Mouse (Mus musculus): ENCODE measurements around the gene Ep300. TPM values are rescaled to one million over a fixed set of nuclear protein-coding genes. Genes with fewer than 3 reads are reported as not detected.

Ep300 gene
- 23.3 and 41.7 TPM in 2 replicates for polyA plus RNA-seq (2014; fragmentation: Nextera tagmentation; extraction: Ambion mirVana)

- H3K4me3 ChIP-seq (ENCODE audit: low read depth, low read length) = peak within 1 kb of the TSS; percentile 92
- ATAC-seq (ENCODE audit: low FRiP score) (peak; percentile 95), DNase-seq (ENCODE audit: low spot score) (peak; percentile 96)
- H3K4me2 ChIP-seq (replicated peaks; ENCODE audit: low read depth, low read length) = peak within 1 kb of the TSS; percentile 75
- H3K27ac ChIP-seq (ENCODE audit: low read depth, low read length) = peak within 1 kb of the TSS; percentile 98
- H3K9ac ChIP-seq (ENCODE audit: low read depth, low read length) = peak within 1 kb of the TSS; percentile 100
- H3K36me3 ChIP-seq (ENCODE audit: control insufficient read depth, insufficient read depth, low read length) = no peaks in the 10 kb centered on the region
- no peaks in the 10 kb centered on the region for H3K27me3 ChIP-seq (ENCODE audit: control insufficient read depth, insufficient read depth, low read length)
- no peaks in the 10 kb centered on the region for H3K4me1 ChIP-seq (replicated peaks; ENCODE audit: control insufficient read depth, insufficient read depth, low read length)
- WGBS = 0% methylated on average over 33 of the region's 68 CpGs
- H3K9me3 ChIP-seq (ENCODE audit: control insufficient read depth, low read length) = no peaks in the 10 kb centered on the region
Observed at GRCm38 (mm10) chr15:81584913-81585745, at the start of gene Ep300. Ep300 (plus strand) TSS chr15:81585351.

GRCm38 (mm10) chr15:81535881-81536351 is 49.2 kb upstream of the Ep300 start:
- peak; percentile 77 for ATAC-seq (ENCODE audit: low FRiP score)
- H3K9me3 ChIP-seq (ENCODE audit: control insufficient read depth, low read length) = no peaks in the 10 kb centered on the region
- H3K36me3 ChIP-seq (ENCODE audit: control insufficient read depth, insufficient read depth, low read length) = no peaks in the 10 kb centered on the region
- H3K9ac ChIP-seq (ENCODE audit: low read depth, low read length) = no peak overlapping the region
- DNase-seq (ENCODE audit: low spot score) = peak; percentile 58
- no peak overlapping the region for H3K27ac ChIP-seq (ENCODE audit: low read depth, low read length)
- H3K4me2 ChIP-seq (replicated peaks; ENCODE audit: low read depth, low read length) = no peak overlapping the region
- H3K4me1 ChIP-seq (replicated peaks; ENCODE audit: control insufficient read depth, insufficient read depth, low read length) = no peaks in the 10 kb centered on the region
- no peaks in the 10 kb centered on the region for H3K27me3 ChIP-seq (ENCODE audit: control insufficient read depth, insufficient read depth, low read length)
- WGBS = 21% methylated on average over 9 of the region's 9 CpGs
- no peak overlapping the region for H3K4me3 ChIP-seq (ENCODE audit: low read depth, low read length)

- Histone ChIP-seq H3K9me3 (ENCODE audit: control insufficient read depth, low read length) (no peaks in the 10 kb centered on the region), H3K4me1 (replicated peaks; ENCODE audit: control insufficient read depth, insufficient read depth, low read length) (no peaks in the 10 kb centered on the region), H3K27me3 (ENCODE audit: control insufficient read depth, insufficient read depth, low read length) (no peaks in the 10 kb centered on the region), H3K4me2 (replicated peaks; ENCODE audit: low read depth, low read length) (no peak overlapping the region), H3K4me3 (ENCODE audit: low read depth, low read length) (no peak overlapping the region), H3K27ac (ENCODE audit: low read depth, low read length) (no peak overlapping the region), H3K9ac (ENCODE audit: low read depth, low read length) (no peak overlapping the region), H3K36me3 (ENCODE audit: control insufficient read depth, insufficient read depth, low read length) (no peaks in the 10 kb centered on the region)
- ATAC-seq (ENCODE audit: low FRiP score) (no peak), DNase-seq (ENCODE audit: low spot score) (no peak)
- 89% methylated on average over 4 of the region's 4 CpGs for WGBS
Observed at GRCm38 (mm10) chr15:81538149-81538548, 47.0 kb upstream of the Ep300 start.

GRCm38 (mm10) chr15:81539560-81539959 is 45.6 kb upstream of the Ep300 start:
- Histone ChIP-seq H3K27me3 (ENCODE audit: control insufficient read depth, insufficient read depth, low read length) (no peaks in the 10 kb centered on the region), H3K36me3 (ENCODE audit: control insufficient read depth, insufficient read depth, low read length) (no peaks in the 10 kb centered on the region), H3K9ac (ENCODE audit: low read depth, low read length) (no peak overlapping the region), H3K9me3 (ENCODE audit: control insufficient read depth, low read length) (no peaks in the 10 kb centered on the region), H3K4me3 (ENCODE audit: low read depth, low read length) (no peak overlapping the region), H3K4me1 (replicated peaks; ENCODE audit: control insufficient read depth, insufficient read depth, low read length) (no peaks in the 10 kb centered on the region), H3K4me2 (replicated peaks; ENCODE audit: low read depth, low read length) (no peak overlapping the region), H3K27ac (ENCODE audit: low read depth, low read length) (no peak overlapping the region)
- ATAC-seq (ENCODE audit: low FRiP score) = no peak
- WGBS = 78% methylated on average over 2 of the region's 2 CpGs
- no peak for DNase-seq (ENCODE audit: low spot score)

- DNase-seq (ENCODE audit: low spot score) (no peak), ATAC-seq (ENCODE audit: low FRiP score) (no peak)
- H3K4me3 ChIP-seq (ENCODE audit: low read depth, low read length) = no peak overlapping the region
- no peaks in the 10 kb centered on the region for H3K36me3 ChIP-seq (ENCODE audit: control insufficient read depth, insufficient read depth, low read length)
- H3K27ac ChIP-seq (ENCODE audit: low read depth, low read length) = no peak overlapping the region
- no peak overlapping the region for H3K4me2 ChIP-seq (replicated peaks; ENCODE audit: low read depth, low read length)
- H3K9ac ChIP-seq (ENCODE audit: low read depth, low read length) = no peak overlapping the region
- H3K4me1 ChIP-seq (replicated peaks; ENCODE audit: control insufficient read depth, insufficient read depth, low read length) = no peaks in the 10 kb centered on the region
- no peaks in the 10 kb centered on the region for H3K27me3 ChIP-seq (ENCODE audit: control insufficient read depth, insufficient read depth, low read length)
- 94% methylated on average over 2 of the region's 2 CpGs for WGBS
- H3K9me3 ChIP-seq (ENCODE audit: control insufficient read depth, low read length) = no peaks in the 10 kb centered on the region
Observed at GRCm38 (mm10) chr15:81544916-81545315, 40.2 kb upstream of the Ep300 start.

- ATAC-seq (ENCODE audit: low FRiP score) (no peak), DNase-seq (ENCODE audit: low spot score) (no peak)
- 78% methylated on average over 5 of the region's 5 CpGs for WGBS
- Histone ChIP-seq H3K4me3 (ENCODE audit: low read depth, low read length) (no peak overlapping the region), H3K36me3 (ENCODE audit: control insufficient read depth, insufficient read depth, low read length) (no peaks in the 10 kb centered on the region), H3K27me3 (ENCODE audit: control insufficient read depth, insufficient read depth, low read length) (no peaks in the 10 kb centered on the region), H3K9ac (ENCODE audit: low read depth, low read length) (no peak overlapping the region), H3K27ac (ENCODE audit: low read depth, low read length) (no peak overlapping the region), H3K4me1 (replicated peaks; ENCODE audit: control insufficient read depth, insufficient read depth, low read length) (no peaks in the 10 kb centered on the region), H3K4me2 (replicated peaks; ENCODE audit: low read depth, low read length) (no peak overlapping the region), H3K9me3 (ENCODE audit: control insufficient read depth, low read length) (no peaks in the 10 kb centered on the region)
Observed at GRCm38 (mm10) chr15:81545387-81546176, 39.6 kb upstream of the Ep300 start.

GRCm38 (mm10) chr15:81553455-81553854 is 31.7 kb upstream of the Ep300 start:
- no peak overlapping the region for H3K9ac ChIP-seq (ENCODE audit: low read depth, low read length)
- ATAC-seq (ENCODE audit: low FRiP score) (no peak), DNase-seq (ENCODE audit: low spot score) (no peak)
- no peak overlapping the region for H3K27ac ChIP-seq (ENCODE audit: low read depth, low read length)
- no peaks in the 10 kb centered on the region for H3K36me3 ChIP-seq (ENCODE audit: control insufficient read depth, insufficient read depth, low read length)
- no peak overlapping the region for H3K4me3 ChIP-seq (ENCODE audit: low read depth, low read length)
- H3K27me3 ChIP-seq (ENCODE audit: control insufficient read depth, insufficient read depth, low read length) = no peaks in the 10 kb centered on the region
- H3K4me1 ChIP-seq (replicated peaks; ENCODE audit: control insufficient read depth, insufficient read depth, low read length) = no peaks in the 10 kb centered on the region
- no peak overlapping the region for H3K4me2 ChIP-seq (replicated peaks; ENCODE audit: low read depth, low read length)
- WGBS = 97% methylated on average over 1 of the region's 1 CpGs
- no peaks in the 10 kb centered on the region for H3K9me3 ChIP-seq (ENCODE audit: control insufficient read depth, low read length)

GRCm38 (mm10) chr15:81554558-81555297 is 30.4 kb upstream of the Ep300 start:
- peak; percentile 42 for DNase-seq (ENCODE audit: low spot score)
- ATAC-seq (ENCODE audit: low FRiP score) = no peak
- Histone ChIP-seq H3K36me3 (ENCODE audit: control insufficient read depth, insufficient read depth, low read length) (no peaks in the 10 kb centered on the region), H3K4me1 (replicated peaks; ENCODE audit: control insufficient read depth, insufficient read depth, low read length) (no peaks in the 10 kb centered on the region), H3K9me3 (ENCODE audit: control insufficient read depth, low read length) (no peaks in the 10 kb centered on the region), H3K4me3 (ENCODE audit: low read depth, low read length) (no peak overlapping the region), H3K27ac (ENCODE audit: low read depth, low read length) (no peak overlapping the region), H3K27me3 (ENCODE audit: control insufficient read depth, insufficient read depth, low read length) (no peaks in the 10 kb centered on the region), H3K4me2 (replicated peaks; ENCODE audit: low read depth, low read length) (no peak overlapping the region), H3K9ac (ENCODE audit: low read depth, low read length) (no peak overlapping the region)
- 59% methylated on average over 18 of the region's 18 CpGs for WGBS
